Mouse (Mus musculus) inflammation-experienced regulatory T-cells, adult 6 months (primary cell): ENCODE measurements around the gene Olfr619. TPM values are rescaled to one million over a fixed set of nuclear protein-coding genes. Genes with fewer than 3 reads are reported as not detected.

Experiments
- ATAC-seq: one replicate; pipeline ENCODE4 v1.8.0; 2017
- polyA plus RNA-seq, 3 experiments: library from polyadenylated mRNA; unstranded; fragments of 100-300 nt; shearing (Covaris generic); gene quantifications; one replicate each; pipeline ENCODE4 v1.2.1; 2017

Gene Olfr619
- polyA plus RNA-seq = not detected

DNA sequence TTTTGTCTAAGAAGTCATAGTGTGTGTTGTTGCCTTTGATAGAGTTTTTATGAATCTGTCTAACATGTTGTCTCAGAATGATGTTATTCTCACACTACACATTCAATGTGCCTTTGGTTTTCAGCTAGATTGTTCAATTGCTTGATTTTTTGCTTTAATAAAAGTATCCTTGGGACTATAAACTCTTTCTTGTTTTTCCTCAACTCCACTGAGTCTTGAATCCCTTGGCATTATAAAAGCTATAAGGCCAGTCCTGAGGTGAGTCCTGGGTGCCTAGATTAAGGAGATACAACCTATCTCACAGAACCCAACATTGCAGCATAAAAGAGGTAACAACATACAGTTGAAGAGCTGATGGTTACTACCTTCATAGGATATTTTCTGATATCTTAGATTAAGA, at the start of gene Olfr619:
Gene Olfr619, plus strand, starts transcription at position 301 of the 400 bp plus-strand sequence.
- no peak for ATAC-seq

DNA sequence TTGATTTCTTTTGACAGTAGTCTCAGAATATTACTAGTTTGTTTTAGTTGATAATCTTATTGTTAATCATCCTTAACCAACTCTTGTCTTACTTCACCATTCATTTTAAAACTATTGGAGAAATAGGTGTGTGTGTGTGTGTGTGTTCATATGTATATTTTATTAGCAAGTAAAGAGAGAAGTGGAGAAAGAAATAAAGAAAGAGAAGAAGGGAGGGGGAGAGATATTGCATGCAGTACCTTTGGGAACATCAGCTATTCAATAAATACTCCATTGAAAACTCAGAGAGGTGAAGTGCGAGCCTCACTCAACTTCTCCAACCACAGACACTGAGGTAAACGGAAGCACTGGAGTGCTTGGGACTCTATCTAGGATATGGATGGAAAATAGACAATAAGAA, 44.6 kb upstream of the Olfr619 start, which contains the start of gene Olfr615:
Gene Olfr615, plus strand, starts transcription at position 301 of the 400 bp plus-strand sequence.
- ATAC-seq = no peak

DNA sequence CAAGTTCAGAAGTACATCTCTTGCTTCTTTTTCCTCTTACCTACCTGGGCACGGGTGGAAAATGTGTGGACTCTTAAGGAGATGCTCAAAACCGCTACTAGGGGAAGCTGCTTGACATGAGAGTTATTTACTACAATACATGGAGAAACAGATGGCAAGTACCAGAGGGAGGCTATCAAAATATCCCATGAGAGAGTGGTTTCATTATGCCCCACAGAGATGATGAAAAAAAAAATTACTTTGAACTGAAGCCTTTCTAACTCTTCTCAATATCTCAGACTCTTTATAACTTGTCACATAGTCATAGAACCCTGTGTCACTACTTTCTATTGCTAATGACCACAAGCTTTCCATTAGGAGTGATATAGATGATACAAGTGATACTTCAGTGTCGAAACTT, 31.3 kb upstream of the Olfr619 start, which contains the start of gene Olfr616:
Gene Olfr616, minus strand, starts transcription at position 101 of the 400 bp plus-strand sequence.
- no peak for ATAC-seq

DNA sequence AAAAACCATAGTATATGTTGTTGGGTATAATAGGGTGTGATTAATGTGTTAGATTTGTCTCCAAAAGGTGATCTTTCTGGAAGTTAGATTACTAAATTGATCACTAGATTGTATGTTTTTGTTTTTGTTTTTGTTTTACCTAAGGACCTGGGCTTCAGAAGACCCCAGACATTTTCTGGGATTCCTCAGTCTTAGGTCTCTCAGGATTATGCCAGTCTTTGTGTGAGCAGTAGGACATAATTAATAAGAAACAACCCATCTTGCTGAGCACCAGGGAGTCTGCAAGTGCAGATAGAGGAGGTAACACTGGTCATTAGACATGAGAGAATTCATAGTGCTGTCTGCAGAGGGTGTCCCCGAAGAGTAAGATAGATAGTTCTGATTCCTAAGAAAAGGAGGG, 27.6 kb upstream of the Olfr619 start, which contains the start of gene Olfr617:
Gene Olfr617, plus strand, starts transcription at position 301 of the 400 bp plus-strand sequence.
- ATAC-seq = no peak

- ATAC-seq = no peak
Measured at GRCm38 (mm10) chr7:103589803-103590202, 10.6 kb upstream of the Olfr619 start, which contains the start of gene Olfr618. Gene Olfr618, plus strand, starts transcription at chr7:103590103.

GRCm38 (mm10) chr7:103607425-103607824, 7.0 kb downstream of the Olfr619 start:
- no peak for ATAC-seq

GRCm38 (mm10) chr7:103612434-103612833, 12.1 kb downstream of the Olfr619 start, which contains the start of gene Olfr620:
Gene Olfr620, minus strand, starts transcription at chr7:103612534.
- ATAC-seq = no peak

GRCm38 (mm10) chr7:103636795-103637194, 36.4 kb downstream of the Olfr619 start:
- no peak for ATAC-seq

GRCm38 (mm10) chr7:103642602-103643001, 42.2 kb downstream of the Olfr619 start, which contains the start of gene Olfr622:
Gene Olfr622, minus strand, starts transcription at chr7:103642702.
- no peak for ATAC-seq

- ATAC-seq = no peak
Measured at GRCm38 (mm10) chr7:103644070-103644469, 43.7 kb downstream of the Olfr619 start.

Other genes with a start within 250 kb of the Olfr619 start
- gene Olfr601, start 237.9 kb upstream of the Olfr619 start, polyA plus RNA-seq = not detected
- not detected for gene Olfr603, start 214.4 kb upstream of the Olfr619 start, polyA plus RNA-seq
- gene Usp17lc, start 185.5 kb upstream of the Olfr619 start, polyA plus RNA-seq = not detected
- gene Olfr605, start 155.1 kb upstream of the Olfr619 start, polyA plus RNA-seq = not detected
- not detected for gene Olfr606, start 151.5 kb upstream of the Olfr619 start, polyA plus RNA-seq
- gene Olfr607, start 136.4 kb upstream of the Olfr619 start, polyA plus RNA-seq = under 1 TPM in 1 of 3 experiments, not detected in 2; 0.09 TPM
- gene Olfr608, start 130.7 kb upstream of the Olfr619 start, polyA plus RNA-seq = not detected
- gene Olfr609, start 102.5 kb upstream of the Olfr619 start, polyA plus RNA-seq = not detected
- gene Olfr610, start 88.5 kb upstream of the Olfr619 start, polyA plus RNA-seq = not detected
- not detected for gene Olfr611, start 79.7 kb upstream of the Olfr619 start, polyA plus RNA-seq
- gene Olfr612, start 57.9 kb upstream of the Olfr619 start, polyA plus RNA-seq = not detected
- gene Olfr613, start 52.5 kb upstream of the Olfr619 start, polyA plus RNA-seq = not detected
- gene Olfr615, start 44.5 kb upstream of the Olfr619 start, polyA plus RNA-seq = not detected
- gene Olfr616, start 31.4 kb upstream of the Olfr619 start, polyA plus RNA-seq = not detected
- gene Olfr617, start 27.5 kb upstream of the Olfr619 start, polyA plus RNA-seq = not detected
- not detected for gene Olfr618, start 10.5 kb upstream of the Olfr619 start, polyA plus RNA-seq
- gene Olfr620, start 12.0 kb downstream of the Olfr619 start, polyA plus RNA-seq = under 1 TPM in 2 of 3 experiments, not detected in 1; 0.18 to 0.95 TPM
- gene Olfr622, start 42.1 kb downstream of the Olfr619 start, polyA plus RNA-seq = not detected
- gene Olfr623, start 63.1 kb downstream of the Olfr619 start, polyA plus RNA-seq = not detected
- gene Olfr624, start 70.6 kb downstream of the Olfr619 start, polyA plus RNA-seq = not detected
- not detected for gene Olfr625-ps1, start 82.1 kb downstream of the Olfr619 start, polyA plus RNA-seq
- not detected for gene Olfr243, start 114.1 kb downstream of the Olfr619 start, polyA plus RNA-seq
- gene Olfr628, start 129.8 kb downstream of the Olfr619 start, polyA plus RNA-seq = not detected
- gene Olfr629, start 144.4 kb downstream of the Olfr619 start, polyA plus RNA-seq = not detected
- not detected for gene Olfr630, start 156.8 kb downstream of the Olfr619 start, polyA plus RNA-seq
- under 1 TPM in 1 of 3 experiments, not detected in 2; 0.12 TPM for gene Olfr69, start 171.0 kb downstream of the Olfr619 start, polyA plus RNA-seq
- gene Olfr68, start 179.1 kb downstream of the Olfr619 start, polyA plus RNA-seq = not detected
- gene Olfr67, start 191.2 kb downstream of the Olfr619 start, polyA plus RNA-seq = not detected
- gene Hbb-bt, start 213.4 kb downstream of the Olfr619 start, polyA plus RNA-seq = 1 to 10 TPM; 2.9 to 8.6 (median 3.0) TPM
- 10 to 100 TPM in 2 of 3 experiments, 1 to 10 TPM in 1; 9.8 to 22.5 (median 18.1) TPM for gene Hbb-bs, start 227.5 kb downstream of the Olfr619 start, polyA plus RNA-seq
- gene Hbb-bh2, start 239.9 kb downstream of the Olfr619 start, polyA plus RNA-seq = not detected
- gene Hbb-bh1, start 242.6 kb downstream of the Olfr619 start, polyA plus RNA-seq = not detected